Comparison of ENCODE assay signal across 7 mouse cellular contexts in genomic region chr12:110031326-110031725, GRCm38 (mm10).
DNase-seq lines count a peak whose midpoint lies in the region; ATAC-seq and TF ChIP-seq lines count a peak whose summit lies in the region.

No protein-coding gene starts in this region.

- no peak for DNase-seq in kidney, postnatal 0 days (ENCODE audit: low spot score)
- DNase-seq in R1 (ENCODE audit: low read depth, low spot score): peak; percentile 66
- DNase-seq in limb, embryonic 10.5 days (ENCODE audit: low spot score): peak; percentile 68
- DNase-seq in cerebellum, postnatal 25 days: no peak

- no peaks in the 10 kb centered on the region for H3K36me3 ChIP-seq in kidney, postnatal 0 days (ENCODE audit: insufficient read depth, low read length)
- no peaks in the 10 kb centered on the region for H3K36me3 ChIP-seq in kidney, embryonic 16.5 days (ENCODE audit: insufficient read depth, low read length)
- no peaks in the 10 kb centered on the region for H3K36me3 ChIP-seq in ES-Bruce4 (ENCODE audit: control insufficient read depth, insufficient read depth, low read length, poor library complexity, severe bottlenecking)
- H3K36me3 ChIP-seq in limb, embryonic 10.5 days: no peaks in the 10 kb centered on the region

- TF ChIP-seq CTCF in kidney, postnatal 0 days (IDR thresholded peaks at IDR 0.05; ENCODE audit: low read depth): peak; percentile 65
- peak; percentile 53 for TF ChIP-seq CTCF in ES-Bruce4 (IDR thresholded peaks at IDR 0.05; ENCODE audit: low read depth, low read length)

- no peak for ATAC-seq in kidney, postnatal 0 days (replicated peaks; ENCODE audit: low FRiP score, low read depth)
- no peak for ATAC-seq in kidney, embryonic 16.5 days (ENCODE audit: low FRiP score, low TSS enrichment)
- no peak for ATAC-seq in megakaryocyte, adult 5-6 weeks (ENCODE audit: poor library complexity, severe bottlenecking)

- no peaks in the 10 kb centered on the region for H3K4me1 ChIP-seq in kidney, postnatal 0 days (replicated peaks; ENCODE audit: insufficient read depth, low read length)
- no peaks in the 10 kb centered on the region for H3K4me1 ChIP-seq in kidney, embryonic 16.5 days (ENCODE audit: insufficient read depth, low read length)
- no peaks in the 10 kb centered on the region for H3K4me1 ChIP-seq in ES-Bruce4 (ENCODE audit: control insufficient read depth, insufficient read depth, low read length)
- H3K4me1 ChIP-seq in limb, embryonic 10.5 days: no peaks in the 10 kb centered on the region

- no peak for TF ChIP-seq EP300 in ES-Bruce4 (IDR thresholded peaks at IDR 0.05; ENCODE audit: insufficient read depth, low read depth, low read length)

- no peak overlapping the region for H3K9ac ChIP-seq in kidney, postnatal 0 days (ENCODE audit: low read depth, low read length)
- H3K9ac ChIP-seq in kidney, embryonic 16.5 days (replicated peaks; ENCODE audit: low read length): no peak overlapping the region
- no peak overlapping the region for H3K9ac ChIP-seq in ES-Bruce4 (ENCODE audit: low read depth, poor library complexity, severe bottlenecking)

- H3K4me3 ChIP-seq in kidney, postnatal 0 days (replicated peaks; ENCODE audit: low read depth, low read length): no peak overlapping the region
- H3K4me3 ChIP-seq in kidney, embryonic 16.5 days (ENCODE audit: low read length): no peak overlapping the region
- no peak overlapping the region for H3K4me3 ChIP-seq in ES-Bruce4 (ENCODE audit: low read depth, low read length)
- H3K4me3 ChIP-seq in limb, embryonic 10.5 days: no peak overlapping the region

- H3K27ac ChIP-seq in kidney, postnatal 0 days: no peak overlapping the region
- no peak overlapping the region for H3K27ac ChIP-seq in kidney, embryonic 16.5 days (ENCODE audit: low read length)
- no peak overlapping the region for H3K27ac ChIP-seq in ES-Bruce4 (ENCODE audit: insufficient read depth, low read length)
- H3K27ac ChIP-seq in limb, embryonic 10.5 days: no peak overlapping the region

- WGBS in kidney, postnatal 0 days: 61% methylated on average over 6 of the region's 6 CpGs
- WGBS in kidney, embryonic 16.5 days: 66% methylated on average over 6 of the region's 6 CpGs
- 60% methylated on average over 6 of the region's 6 CpGs for WGBS in limb, embryonic 10.5 days

- no peaks in the 10 kb centered on the region for H3K9me3 ChIP-seq in kidney, postnatal 0 days (replicated peaks; ENCODE audit: low read length)
- no peaks in the 10 kb centered on the region for H3K9me3 ChIP-seq in kidney, embryonic 16.5 days (ENCODE audit: low read length)
- H3K9me3 ChIP-seq in ES-Bruce4 (replicated peaks; ENCODE audit: control insufficient read depth, insufficient read depth, low read length, poor library complexity, severe bottlenecking): no peaks in the 10 kb centered on the region
- no peaks in the 10 kb centered on the region for H3K9me3 ChIP-seq in limb, embryonic 10.5 days (replicated peaks)

- no peak overlapping the region for H3K4me2 ChIP-seq in kidney, postnatal 0 days (ENCODE audit: low read length)
- H3K4me2 ChIP-seq in kidney, embryonic 16.5 days (replicated peaks; ENCODE audit: low read depth, low read length): no peak overlapping the region

- TF ChIP-seq POLR2A in ES-Bruce4 (IDR thresholded peaks at IDR 0.05; ENCODE audit: insufficient read depth, low read length): no peak

- H3K27me3 ChIP-seq in kidney, postnatal 0 days (ENCODE audit: insufficient read depth, low read length): no peaks in the 10 kb centered on the region
- no peaks in the 10 kb centered on the region for H3K27me3 ChIP-seq in kidney, embryonic 16.5 days (ENCODE audit: insufficient read depth, low read length)
- no peaks in the 10 kb centered on the region for H3K27me3 ChIP-seq in ES-Bruce4 (ENCODE audit: control insufficient read depth, insufficient read depth, low read length, poor library complexity, severe bottlenecking)
- H3K27me3 ChIP-seq in limb, embryonic 10.5 days (ENCODE audit: low read depth, poor library complexity, severe bottlenecking): peaks cover 46% of the 10 kb centered on the region

Comparison
In these comparisons a context has a peak if more than half of its experiments do, and no peak if none do; other contexts are left out.
1. DNase-seq: peak in R1 (single experiment) and limb, embryonic 10.5 days (single experiment); none in kidney, postnatal 0 days (single experiment) and cerebellum, postnatal 25 days (0 of 2).